5 mouse cellular contexts compared by ENCODE assay signal in the genomic region with DNA sequence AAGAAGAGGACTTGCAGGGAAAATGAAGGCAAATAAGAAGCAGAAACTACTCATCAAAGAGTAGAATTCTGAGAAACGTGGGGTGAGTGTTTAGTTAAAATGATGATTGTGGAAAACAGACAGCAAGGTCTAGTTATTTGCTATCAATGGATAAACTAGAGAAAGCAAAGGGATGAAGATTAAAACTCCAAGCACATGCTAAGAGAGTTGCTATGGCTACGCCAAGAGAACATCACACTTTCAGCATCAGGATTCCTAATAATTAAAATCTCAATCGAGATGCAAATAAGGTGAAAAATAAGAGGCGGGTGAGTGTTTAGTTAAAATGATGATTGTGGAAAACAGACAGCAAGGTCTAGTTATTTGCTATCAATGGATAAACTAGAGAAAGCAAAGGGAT.
DNase-seq lines count a peak whose midpoint lies in the region; ATAC-seq and TF ChIP-seq lines count a peak whose summit lies in the region.
"Not testable (repeated sequence)": the region's sequence is repeated elsewhere in the genome, so short reads cannot be mapped to it uniquely, and the experiment has no call there.

No protein-coding gene starts in this region.

- TF ChIP-seq CTCF in forebrain, postnatal 0 days (IDR thresholded peaks at IDR 0.05; ENCODE audit: low read depth), result not testable (repeated sequence)

- not testable (repeated sequence) for H3K4me3 ChIP-seq in forebrain, embryonic 13.5 days; forebrain, embryonic 14.5 days (ENCODE audit: low read depth, low read length); forebrain, embryonic 15.5 days; forebrain, embryonic 16.5 days (replicated peaks; ENCODE audit: low read length); forebrain, postnatal 0 days (ENCODE audit: low read depth, low read length)

- not testable (repeated sequence) for H3K36me3 ChIP-seq in forebrain, embryonic 13.5 days (ENCODE audit: poor library complexity, severe bottlenecking); forebrain, embryonic 14.5 days (ENCODE audit: control insufficient read depth, insufficient read depth, low read length); forebrain, embryonic 15.5 days; forebrain, embryonic 16.5 days (ENCODE audit: control insufficient read depth, insufficient read depth); forebrain, postnatal 0 days (ENCODE audit: insufficient read depth)

- WGBS in forebrain, embryonic 13.5 days, result 31% methylated on average over 4 of the region's 4 CpGs
- 24% methylated on average over 3 of the region's 4 CpGs for WGBS in forebrain, embryonic 14.5 days
- WGBS in forebrain, embryonic 15.5 days, result 23% methylated on average over 4 of the region's 4 CpGs
- 25% methylated on average over 3 of the region's 4 CpGs for WGBS in forebrain, embryonic 16.5 days
- 15% methylated on average over 3 of the region's 4 CpGs for WGBS in forebrain, postnatal 0 days

- H3K4me1 ChIP-seq in forebrain, embryonic 13.5 days, result peaks cover 15% of the 10 kb centered on the region
- H3K4me1 ChIP-seq in forebrain, embryonic 14.5 days (ENCODE audit: control insufficient read depth, insufficient read depth, low read length); forebrain, embryonic 16.5 days (replicated peaks; ENCODE audit: control insufficient read depth, insufficient read depth, low read length); forebrain, postnatal 0 days (ENCODE audit: insufficient read depth): not testable (repeated sequence)
- H3K4me1 ChIP-seq in forebrain, embryonic 15.5 days, result peaks cover 16% of the 10 kb centered on the region

- not testable (repeated sequence) for H3K9ac ChIP-seq in forebrain, embryonic 13.5 days; forebrain, embryonic 14.5 days (ENCODE audit: low read length); forebrain, embryonic 15.5 days (replicated peaks); forebrain, embryonic 16.5 days (replicated peaks; ENCODE audit: low read depth, low read length); forebrain, postnatal 0 days

- DNase-seq in forebrain, embryonic 14.5 days (ENCODE audit: low spot score); forebrain, postnatal 0 days: not testable (repeated sequence)

- H3K9me3 ChIP-seq in forebrain, embryonic 13.5 days (replicated peaks); forebrain, embryonic 14.5 days (replicated peaks; ENCODE audit: control insufficient read depth, low read length); forebrain, embryonic 15.5 days; forebrain, embryonic 16.5 days (ENCODE audit: control insufficient read depth, low read length); forebrain, postnatal 0 days (ENCODE audit: low read length): not testable (repeated sequence)

- peak overlapping the region; percentile 20; the same call in 1 of the 2 replicates for H3K27ac ChIP-seq in forebrain, embryonic 13.5 days
- not testable (repeated sequence) for H3K27ac ChIP-seq in forebrain, embryonic 14.5 days (ENCODE audit: low read depth, low read length); forebrain, embryonic 16.5 days (ENCODE audit: low read length); forebrain, postnatal 0 days (ENCODE audit: low read depth, low read length)
- H3K27ac ChIP-seq in forebrain, embryonic 15.5 days (replicated peaks), result peak overlapping the region; percentile 43; the same call in 1 of the 2 replicates

- H3K27me3 ChIP-seq in forebrain, embryonic 13.5 days; forebrain, embryonic 14.5 days (replicated peaks; ENCODE audit: control insufficient read depth, insufficient read depth, low read length); forebrain, embryonic 15.5 days; forebrain, embryonic 16.5 days (replicated peaks; ENCODE audit: control insufficient read depth, insufficient read depth, low read length); forebrain, postnatal 0 days (ENCODE audit: insufficient read depth, low read length): not testable (repeated sequence)

- not testable (repeated sequence) for H3K4me2 ChIP-seq in forebrain, embryonic 13.5 days; forebrain, embryonic 14.5 days (ENCODE audit: low read length); forebrain, embryonic 15.5 days (replicated peaks); forebrain, embryonic 16.5 days (ENCODE audit: low read length); forebrain, postnatal 0 days (ENCODE audit: low read depth)

- not testable (repeated sequence) for ATAC-seq in forebrain, embryonic 13.5 days; forebrain, embryonic 15.5 days (replicated peaks)
- ATAC-seq in forebrain, embryonic 14.5 days, result peak; percentile 40; the same call in 1 of the 2 replicates
- peak; percentile 57 for ATAC-seq in forebrain, embryonic 16.5 days
- ATAC-seq in forebrain, postnatal 0 days, result peak; percentile 58; the same call in 1 of the 2 replicates
